Mouse (Mus musculus) kidney, adult 18-20 months (tissue): ENCODE measurements around the gene Lclat1.

Experiments
- DNase-seq: peaks from one replicate; pipeline ENCODE4 v3.0.0; 2021

Gene Lclat1

GRCm38 (mm10) chr17:73107158-73108157, at the start of gene Lclat1:
Lclat1 (plus strand) TSS chr17:73107985.
- DNase-seq: peak; percentile 97

- no peak for DNase-seq
Measured at GRCm38 (mm10) chr17:73058319-73058718, 49.5 kb upstream of the Lclat1 start.

- DNase-seq: no peak
Measured at GRCm38 (mm10) chr17:73060224-73060896, 47.4 kb upstream of the Lclat1 start.

GRCm38 (mm10) chr17:73060897-73061252, 46.9 kb upstream of the Lclat1 start:
- no peak for DNase-seq

GRCm38 (mm10) chr17:73062701-73063100, 45.1 kb upstream of the Lclat1 start:
- no peak for DNase-seq

- DNase-seq: no peak
Measured at GRCm38 (mm10) chr17:73063299-73063698, 44.5 kb upstream of the Lclat1 start.

- DNase-seq: no peak
Measured at GRCm38 (mm10) chr17:73063781-73064180, 44.0 kb upstream of the Lclat1 start.

GRCm38 (mm10) chr17:73066387-73067169, 41.2 kb upstream of the Lclat1 start:
- no peak for DNase-seq

GRCm38 (mm10) chr17:73067423-73067822, 40.4 kb upstream of the Lclat1 start:
- DNase-seq: peak; percentile 27

GRCm38 (mm10) chr17:73068321-73068992, 39.3 kb upstream of the Lclat1 start:
- no peak for DNase-seq

- DNase-seq: no peak
Measured at GRCm38 (mm10) chr17:73070466-73070865, 37.3 kb upstream of the Lclat1 start.

GRCm38 (mm10) chr17:73071725-73072263, 36.0 kb upstream of the Lclat1 start:
- no peak for DNase-seq

- DNase-seq: peak; percentile 39
Measured at GRCm38 (mm10) chr17:73072286-73072685, 35.5 kb upstream of the Lclat1 start.

- DNase-seq: no peak
Measured at GRCm38 (mm10) chr17:73074631-73075030, 33.2 kb upstream of the Lclat1 start.

- no peak for DNase-seq
Measured at GRCm38 (mm10) chr17:73075238-73075890, 32.4 kb upstream of the Lclat1 start.

GRCm38 (mm10) chr17:73077638-73078037, 30.1 kb upstream of the Lclat1 start:
- no peak for DNase-seq

GRCm38 (mm10) chr17:73081360-73082133, 26.2 kb upstream of the Lclat1 start:
- DNase-seq: no peak

GRCm38 (mm10) chr17:73082506-73083196, 25.1 kb upstream of the Lclat1 start:
- DNase-seq: no peak

- DNase-seq: no peak
Measured at GRCm38 (mm10) chr17:73087045-73087910, 20.5 kb upstream of the Lclat1 start.
